Mouse (Mus musculus): ENCODE measurements around the gene Rfx4.

DNA sequence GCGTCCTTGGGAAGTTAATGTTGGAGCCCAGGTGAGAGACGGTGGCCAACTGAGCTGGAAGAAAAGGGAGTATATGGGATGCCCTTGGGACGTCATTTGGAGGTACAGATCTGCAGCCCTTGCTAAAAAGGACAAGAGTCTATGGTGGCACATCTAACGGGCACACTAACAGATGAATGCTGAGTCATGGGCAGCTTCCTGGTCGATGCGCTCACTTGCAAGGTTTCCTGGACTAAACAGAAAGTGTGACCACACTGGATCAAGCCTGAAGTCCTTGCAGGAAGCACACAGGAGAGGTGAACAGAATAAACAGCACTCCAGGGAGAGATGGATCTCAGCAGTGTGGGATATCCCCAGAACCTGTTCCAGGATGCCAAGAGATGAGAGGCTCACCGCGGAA lies 98.2 kb downstream of the Rfx4 start:
- no peak for TF ChIP-seq POLR2A (IDR thresholded peaks at IDR 0.05; ENCODE audit: borderline replicate concordance, control insufficient read depth, low read depth, low read length)
- TF ChIP-seq CTCF (IDR thresholded peaks at IDR 0.05; ENCODE audit: control insufficient read depth, insufficient read depth, low read length): no peak

Measured in bone marrow, adult 2 months (tissue).